Mouse (Mus musculus): ENCODE results near the gene Brd9.
"Not testable (repeated sequence)": the region's sequence is repeated elsewhere in the genome, so short reads cannot be mapped to it uniquely, and the experiment has no call there.

The Brd9 gene

DNA sequence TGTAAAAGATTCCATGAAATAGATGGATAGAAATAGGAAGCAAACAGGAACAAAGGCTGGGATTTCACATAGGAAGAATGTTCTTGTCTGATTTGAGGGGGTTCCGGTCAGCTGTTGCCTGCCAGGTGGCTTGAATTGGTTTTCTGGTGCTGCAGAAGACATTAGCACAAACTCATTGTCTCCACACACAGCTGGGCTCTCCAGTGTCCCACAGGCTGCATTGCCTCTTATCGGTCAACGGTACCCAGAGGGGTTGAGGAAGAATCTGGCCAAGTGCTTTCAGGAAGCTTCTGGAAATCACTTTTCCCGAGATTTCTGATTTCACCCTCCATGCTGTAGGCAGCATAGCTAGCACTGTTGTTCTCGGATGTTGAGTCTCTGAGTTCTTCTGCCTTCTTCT, 53.7 kb downstream of the Brd9 start:
- DNase-seq, result no peak

GRCm38 (mm10) chr13:73996456-73996855, 58.8 kb downstream of the Brd9 start:
- DNase-seq, result no peak

- DNase-seq, result no peak
These were observed 62.9 kb downstream of the Brd9 start for GRCm38 (mm10) chr13:74000519-74000918.

DNA sequence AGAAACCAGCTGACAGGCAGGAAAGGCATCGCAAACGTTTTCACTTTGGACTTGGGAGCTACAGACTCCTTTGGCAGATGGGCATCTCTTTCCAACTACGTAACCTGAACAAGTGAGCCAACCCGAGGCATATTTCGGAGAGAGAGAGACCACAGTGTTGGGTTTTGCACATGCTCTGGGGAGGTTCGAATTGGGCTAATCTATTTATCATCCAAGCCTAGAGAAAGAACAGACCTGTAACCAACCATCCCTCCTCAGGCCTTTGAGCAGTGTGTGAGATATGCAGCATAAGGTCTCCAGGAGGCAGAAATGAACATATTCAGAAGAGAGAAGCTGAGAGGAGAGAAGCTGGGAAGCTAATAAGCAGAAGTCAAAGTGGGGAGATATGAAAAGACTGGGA, 63.4 kb downstream of the Brd9 start:
- DNase-seq, result no peak

- DNase-seq, result no peak
These were observed 63.9 kb downstream of the Brd9 start for GRCm38 (mm10) chr13:74001492-74001891.

- not testable (repeated sequence) for DNase-seq
These were observed 69.3 kb downstream of the Brd9 start for GRCm38 (mm10) chr13:74006881-74007280.

GRCm38 (mm10) chr13:74008216-74008615, 70.6 kb downstream of the Brd9 start:
- not testable (repeated sequence) for DNase-seq

GRCm38 (mm10) chr13:74008948-74009718, 71.5 kb downstream of the Brd9 start, which contains the start of gene Tppp:
Tppp (plus strand) TSS chr13:74009407.
- DNase-seq, result peak; percentile 90

DNA sequence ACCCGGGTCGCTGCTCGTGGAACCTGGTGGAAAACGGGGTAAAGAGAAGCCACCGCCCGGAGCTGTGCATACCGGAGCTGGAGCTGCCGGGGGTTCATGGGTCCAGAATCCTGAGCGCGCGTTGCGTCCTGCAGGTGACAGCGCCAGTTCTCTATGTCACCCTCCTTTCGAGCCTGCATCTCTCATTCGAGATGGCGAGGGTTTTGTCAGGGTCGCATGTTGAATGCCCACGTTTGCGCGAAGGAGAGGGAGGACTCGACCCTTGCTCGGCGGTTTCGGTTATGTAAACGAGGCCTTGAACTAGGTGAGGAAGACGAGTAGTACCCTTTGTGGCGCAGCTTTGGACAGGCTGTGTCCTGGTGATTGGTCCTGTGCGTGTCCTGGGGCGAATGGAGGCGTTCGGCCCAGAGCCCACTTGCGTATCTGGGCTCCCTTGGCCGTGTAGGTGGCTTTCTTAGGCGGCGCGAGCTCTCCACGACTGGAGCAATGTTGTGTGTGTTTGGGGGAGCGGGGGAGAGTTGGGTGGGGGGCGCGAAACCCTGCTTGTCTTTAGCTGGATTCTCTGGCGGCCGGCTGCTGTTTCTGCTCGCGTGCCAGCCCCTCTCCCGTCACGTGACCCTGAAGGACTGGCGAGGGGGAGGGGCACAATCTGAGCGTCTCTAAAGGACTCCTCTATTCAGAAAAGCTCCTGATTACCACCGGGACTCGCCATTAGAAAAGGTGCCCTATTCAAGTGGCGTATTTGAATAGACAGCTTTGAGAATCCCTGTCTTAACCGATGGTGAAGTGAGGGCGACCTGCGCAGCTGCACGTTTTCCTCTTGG, 72.4 kb downstream of the Brd9 start:
- peak; percentile 83 for DNase-seq

Measured in retina, postnatal 1 day (tissue).